30 mouse cellular contexts compared by ENCODE assay signal in the genomic region with DNA sequence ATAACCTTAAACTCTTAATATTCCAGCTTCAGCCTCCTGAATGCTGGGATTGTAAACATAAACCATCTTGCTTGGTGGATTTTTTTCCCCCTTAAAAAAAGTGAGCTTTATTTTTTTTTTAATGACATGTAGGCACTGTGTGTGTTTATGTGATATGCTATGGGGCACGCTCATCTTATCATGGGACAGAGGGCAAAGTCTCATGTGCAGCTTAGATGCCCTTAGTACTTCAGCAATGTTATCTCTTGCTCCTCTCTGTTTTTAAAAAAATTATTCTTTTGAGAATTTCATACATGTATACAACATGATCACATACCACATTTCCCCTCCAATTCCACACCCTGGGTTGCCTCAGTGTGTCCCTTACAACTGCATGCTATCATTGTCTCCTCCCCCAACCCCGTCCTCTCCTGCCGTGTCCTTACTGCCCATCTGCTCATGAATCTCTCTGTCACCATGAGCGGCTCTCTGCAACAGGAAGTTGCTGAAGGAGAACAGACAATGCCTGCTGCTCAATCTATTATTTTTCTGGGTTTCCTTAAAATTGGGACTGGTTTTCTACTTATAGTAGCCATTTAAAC. TPM values are rescaled to one million over a fixed set of nuclear protein-coding genes. Genes with fewer than 3 reads are reported as not detected.
DNase-seq lines count a peak whose midpoint lies in the region; ATAC-seq and TF ChIP-seq lines count a peak whose summit lies in the region.
"Had no signal": no experiment of that assay in that cellular context is flagged by ENCODE, and none has a peak within 500 bp of the region (broad histone marks: within the 10 kb centered on the region; RNA-seq: fewer than 3 reads in every experiment).

No protein-coding gene starts in this region.

- no peak overlapping the region for H3K27ac ChIP-seq in MEL (ENCODE audit: control insufficient read depth, low read depth, low read length)
- no peak overlapping the region for H3K27ac ChIP-seq in liver, embryonic 13.5 days
- H3K27ac ChIP-seq: heart, embryonic 10.5 days; heart, embryonic 15.5 days; hindbrain, embryonic 13.5 days; midbrain, embryonic 13.5 days had no signal

- TF ChIP-seq POLR2A in MEL (IDR thresholded peaks at IDR 0.05; ENCODE audit: control insufficient read depth in 1 of 2, insufficient read depth in 1 of 2, low read depth in 1 of 2, low read length in 2 of 2, poor library complexity in 1 of 2) = no peak

- 14% methylated on average over 4 of the region's 4 CpGs for WGBS in liver, embryonic 13.5 days (ENCODE audit: insufficient replicate concordance)

- no peaks in the 10 kb centered on the region for H3K36me3 ChIP-seq in MEL (ENCODE audit: control insufficient read depth in 1 of 2, insufficient read depth in 2 of 2, low read length in 2 of 2)
- no peaks in the 10 kb centered on the region for H3K36me3 ChIP-seq in liver, embryonic 13.5 days
- H3K36me3 ChIP-seq: heart, embryonic 10.5 days; heart, embryonic 15.5 days; hindbrain, embryonic 13.5 days; midbrain, embryonic 13.5 days had no signal

- no peaks in the 10 kb centered on the region; a peak in 1 of 4 replicates for H3K27me3 ChIP-seq in MEL (ENCODE audit: control insufficient read depth in 1 of 2, insufficient read depth in 2 of 2, low read length in 2 of 2)
- no peaks in the 10 kb centered on the region for H3K27me3 ChIP-seq in liver, embryonic 13.5 days
- H3K27me3 ChIP-seq: heart, embryonic 15.5 days; hindbrain, embryonic 13.5 days; midbrain, embryonic 13.5 days had no signal

- H3K9me3 ChIP-seq in MEL (replicated peaks; ENCODE audit: insufficient read depth, low read length) = no peaks in the 10 kb centered on the region
- H3K9me3 ChIP-seq in liver, embryonic 13.5 days (replicated peaks) = no peaks in the 10 kb centered on the region
- H3K9me3 ChIP-seq: heart, embryonic 10.5 days; heart, embryonic 15.5 days; hindbrain, embryonic 13.5 days; midbrain, embryonic 13.5 days had no signal

- no peak for TF ChIP-seq RAD21 in MEL (IDR thresholded peaks at IDR 0.05; ENCODE audit: low read depth, low read length)

- no peak overlapping the region for H3K4me3 ChIP-seq in MEL (ENCODE audit: control insufficient read depth in 1 of 2, insufficient read depth in 1 of 2, low read depth in 2 of 2, low read length in 2 of 2)
- no peak overlapping the region for H3K4me3 ChIP-seq in liver, embryonic 13.5 days (replicated peaks)
- H3K4me3 ChIP-seq: erythroblast, embryonic 14.5 days; heart, embryonic 10.5 days; heart, embryonic 15.5 days; hindbrain, embryonic 13.5 days; midbrain, embryonic 13.5 days had no signal

- TF ChIP-seq CTCF in MEL (IDR thresholded peaks at IDR 0.05 in 2 of 3, conservative IDR thresholded peaks at IDR 0.05 in 1 of 3; ENCODE audit: control insufficient read depth in 1 of 3, insufficient read depth in 1 of 3, low read depth in 2 of 3, low read length in 3 of 3, poor library complexity in 1 of 3, severe bottlenecking in 1 of 3) = no peak

- no peak overlapping the region for H3K4me2 ChIP-seq in liver, embryonic 13.5 days
- H3K4me2 ChIP-seq: heart, embryonic 15.5 days; hindbrain, embryonic 13.5 days; lung, embryonic 14.5 days; midbrain, embryonic 13.5 days had no signal

- H3K4me1 ChIP-seq in MEL (ENCODE audit: control insufficient read depth in 1 of 2, insufficient read depth in 2 of 2, low read length in 2 of 2) = peaks cover 2 to 4% of the 10 kb centered on the region in 2 experiments; a peak in 2 of 4 replicates
- H3K4me1 ChIP-seq in liver, embryonic 13.5 days (replicated peaks) = peaks cover 12% of the 10 kb centered on the region
- H3K4me1 ChIP-seq: hindbrain, embryonic 13.5 days; midbrain, embryonic 13.5 days had no signal

- DNase-seq in MEL (ENCODE audit: low read depth, low spot score) = peak; percentile 9
- DNase-seq in liver, embryonic 13.5 days = peak; percentile 4
- DNase-seq in retina, embryonic 14.5 days (ENCODE audit: low spot score) = no peak
- DNase-seq in adrenal gland, adult 18-20 months (ENCODE audit: low spot score in 2 of 2) = no peak
- DNase-seq in frontal cortex, postnatal 25 days (ENCODE audit: low spot score in 2 of 2) = no peak
- DNase-seq in ovary, postnatal 36 days (ENCODE audit: low spot score) = no peak
- DNase-seq: adrenal gland, adult 2 months; cerebellum, adult 11 months; cerebellum, postnatal 10 days; gastrocnemius, postnatal 25 days; heart, adult 11 months; heart, postnatal 36 days; kidney, adult 2 months; kidney, postnatal 4 days; left cerebral cortex, postnatal 4 days; lung, embryonic 14.5 days; lung, postnatal 14 days; right cerebral cortex, postnatal 4 days; thymus, adult 2 months; thymus, postnatal 4 days had no signal

- H3K9ac ChIP-seq in MEL (ENCODE audit: control insufficient read depth, low read depth, low read length, poor library complexity, severe bottlenecking) = no peak overlapping the region
- H3K9ac ChIP-seq in liver, embryonic 13.5 days = no peak overlapping the region
- H3K9ac ChIP-seq: heart, embryonic 15.5 days; hindbrain, embryonic 13.5 days; lung, embryonic 14.5 days; midbrain, embryonic 13.5 days had no signal

- no peaks in the 10 kb centered on the region for H3K79me2 ChIP-seq in MEL (ENCODE audit: control insufficient read depth, insufficient read depth, low read length, poor library complexity)

- TF ChIP-seq EP300 in MEL (IDR thresholded peaks at IDR 0.05; ENCODE audit: low read depth in 1 of 2, low read length in 2 of 2) = no peak

- peak; percentile 60; the same call in 1 of the 2 replicates for ATAC-seq in common myeloid progenitor, adult 5-6 weeks (replicated peaks; ENCODE audit: low read depth, poor library complexity, severe bottlenecking)
- ATAC-seq in liver, embryonic 13.5 days (ENCODE audit: low read depth) = peak; percentile 64; the same call in 1 of the 2 replicates
- ATAC-seq in megakaryocyte, adult 5-6 weeks (ENCODE audit: poor library complexity, severe bottlenecking) = peak; percentile 32; the same call in 1 of the 2 replicates
- ATAC-seq: forebrain, embryonic 14.5 days; midbrain, embryonic 13.5 days had no signal

TF ChIP-seq in MEL, 35 proteins besides CTCF, POLR2A, EP300 and RAD21:
- TF ChIP-seq MAZ (IDR thresholded peaks at IDR 0.05; ENCODE audit: low read depth, low read length) = no peak
TF ChIP-seq in MEL: peak in this region for 0.

RNA-seq across cellular contexts. Expression of gene Slc5a11, which starts 32.0 kb away (rescaled TPM):
- total RNA-seq in MEL (2012; rRNA removed) = not detected in 2 replicates
- polyA plus RNA-seq in MEL (2012; ENCODE audit: insufficient read depth in 1 of 2, insufficient read length in 2 of 2, low read depth in 1 of 2, low replicate concordance in 2 of 2, missing spikeins in 1 of 2) = not detected
- total RNA-seq in common myeloid progenitor, adult 5-6 weeks (2017) = 0.46 TPM in 1 of 2 replicates, not detected in the other
- polyA plus RNA-seq in liver, embryonic 13.5 days (2015; fragmentation: Nextera tagmentation; extraction: Ambion mirVana) = 0.18 and 0.54 TPM in 2 replicates
- total RNA-seq in megakaryocyte, adult 5-6 weeks (2015) = 0.11 and 1.5 TPM in 2 replicates
- 0.48 and 15.2 TPM in 2 replicates for total RNA-seq in megakaryocyte, adult 5-6 weeks (2017)
- not detected for total RNA-seq in adrenal gland, adult 18-20 months (2021)
- total RNA-seq: adrenal gland, adult 2 months; gastrocnemius, adult 18-20 months; gastrocnemius, postnatal 25 days; heart, postnatal 36 days; left cerebral cortex, postnatal 4 days had no signal
- polyA plus RNA-seq: adrenal gland, adult 2 months; erythroblast, embryonic 14.5 days; heart, embryonic 15.5 days; neural tube, embryonic 11.5 days had no signal

Comparison
In these comparisons a context has a peak if more than half of its experiments do, and no peak if none do; other contexts are left out.
1. DNase-seq: peak in MEL (single experiment) and liver, embryonic 13.5 days (single experiment); none in retina, embryonic 14.5 days (single experiment), adrenal gland, adult 18-20 months (0 of 2), frontal cortex, postnatal 25 days (0 of 2) and ovary, postnatal 36 days (single experiment).
2. Peak in every context shown above with its lines, with median percentiles within 50 percentile points of each other: ATAC-seq.